Mouse (Mus musculus) adrenal gland, adult (tissue): ENCODE measurements at regions not wholly inside any gene's neighbourhood (a gene's known extent, or its start where the extent isn't known, plus 50 kb on each side); places are given as distances from the start of the nearest gene placed in this dataset.

Source experiments
- DNase-seq, 2 experiments: peaks; one replicate each; pipeline ENCODE4 v3.0.0; 2022 to 2023; ENCODE audit warnings: low spot score in 1 of 2; ENCODE audit not compliant: inconsistent age in 2 of 2

DNA sequence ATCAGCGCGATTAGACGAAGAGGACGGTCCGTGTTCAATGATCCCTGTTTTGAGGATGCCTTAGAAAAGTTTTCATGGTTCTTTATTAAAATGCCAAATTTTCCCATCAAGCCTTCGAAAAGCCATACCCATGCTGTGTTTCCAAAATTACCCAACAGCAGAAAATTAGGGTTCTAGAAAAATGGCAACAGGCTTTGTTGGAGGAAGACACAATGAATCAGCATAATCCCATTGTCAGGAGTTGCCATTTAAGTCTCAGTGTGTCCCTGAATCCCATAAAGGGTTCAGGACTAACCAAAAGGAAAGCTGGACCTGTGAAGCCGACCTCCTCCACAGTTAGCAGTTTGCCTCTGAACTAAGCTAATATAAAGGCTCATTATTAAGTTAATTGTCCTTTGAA lies 247.6 kb downstream of the Nr2f2 start:
- no peak for DNase-seq

DNA sequence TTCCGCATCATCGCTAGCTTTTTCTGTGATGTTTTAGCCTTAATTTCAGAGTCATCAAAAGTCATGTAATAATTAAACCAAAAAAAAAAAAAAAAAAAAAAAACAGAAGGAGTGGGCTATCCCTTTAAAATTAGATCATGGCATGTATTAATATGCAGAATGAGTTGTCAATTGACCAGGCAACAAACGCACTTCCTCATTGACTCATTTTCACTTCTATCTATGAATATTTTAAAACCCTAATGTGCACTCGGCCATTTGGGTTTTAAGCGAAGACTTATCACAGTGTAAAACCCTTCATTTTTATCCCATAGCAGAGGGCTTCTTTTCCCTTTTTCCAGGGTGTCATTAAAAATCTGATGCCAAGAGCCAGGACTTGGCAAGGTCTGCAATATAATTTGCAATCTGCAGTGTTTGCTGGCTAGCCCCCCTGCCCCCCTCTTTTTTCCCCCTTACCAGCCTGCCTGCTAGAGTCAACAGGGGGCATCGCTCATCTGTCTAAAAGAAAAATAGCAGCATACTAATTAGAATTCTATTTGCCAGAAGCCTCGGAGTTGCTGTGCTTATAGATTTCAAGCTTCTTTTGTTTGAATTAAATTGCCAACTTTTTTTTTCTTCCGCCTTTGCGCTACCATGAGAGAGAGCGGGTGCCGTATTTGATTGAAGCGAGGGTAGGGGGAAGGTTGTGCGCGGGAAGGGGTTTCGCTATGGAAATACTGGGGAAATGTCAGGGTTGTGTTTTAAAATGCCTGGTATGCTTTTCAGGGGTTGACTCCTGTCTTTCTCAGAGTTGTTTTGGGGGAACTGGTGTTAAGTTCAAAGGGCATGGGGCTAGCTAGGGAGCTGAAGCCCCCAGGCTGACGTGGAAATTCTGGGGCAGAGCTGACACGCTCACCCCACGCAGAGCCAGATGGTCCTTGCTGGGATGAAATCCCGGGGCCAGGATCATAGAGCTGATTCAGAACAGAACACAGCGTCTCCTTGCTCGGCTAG lies 248.3 kb downstream of the Nr2f2 start:
- DNase-seq = peak; percentile 8 to 52

DNA sequence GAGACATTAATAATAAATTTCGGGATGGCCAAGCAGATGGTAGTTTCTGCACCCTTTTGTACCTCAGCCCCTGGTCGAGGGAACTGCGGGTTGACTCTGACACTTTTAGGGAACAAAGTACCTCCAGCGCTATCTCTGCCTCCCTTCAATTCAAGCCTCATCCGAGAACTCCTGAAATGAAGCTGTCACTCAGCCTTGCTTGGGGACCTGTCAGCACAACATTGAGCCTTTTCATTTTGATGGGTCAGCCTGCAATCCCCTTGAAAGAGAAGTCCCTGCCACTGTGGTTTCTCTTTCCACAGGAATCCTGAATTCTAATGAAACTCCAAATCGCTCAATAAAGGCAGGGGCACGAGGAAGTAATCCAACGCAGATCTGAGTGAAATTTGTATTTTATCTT lies 257.5 kb downstream of the Nr2f2 start:
- DNase-seq = no peak

DNA sequence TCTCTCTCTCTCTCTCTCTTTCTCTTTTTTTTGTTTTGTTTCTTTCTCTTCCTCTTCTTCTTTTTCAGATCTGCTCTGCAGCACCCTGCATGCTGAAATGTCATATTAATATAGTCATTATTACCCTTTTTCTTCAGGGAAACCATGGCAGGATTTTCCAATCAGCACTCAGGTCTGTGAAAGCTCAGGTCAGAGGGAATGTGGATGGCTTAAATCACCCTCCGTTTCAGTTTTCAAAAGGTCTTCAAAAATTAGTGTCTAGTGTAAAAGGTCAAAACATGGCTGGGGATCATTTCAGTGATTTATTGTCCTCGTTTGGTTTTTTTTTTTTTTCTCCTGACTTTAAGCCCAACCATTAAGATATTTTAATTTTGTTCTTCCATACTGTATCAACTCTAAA lies 261.5 kb downstream of the Nr2f2 start:
- DNase-seq = no peak

DNA sequence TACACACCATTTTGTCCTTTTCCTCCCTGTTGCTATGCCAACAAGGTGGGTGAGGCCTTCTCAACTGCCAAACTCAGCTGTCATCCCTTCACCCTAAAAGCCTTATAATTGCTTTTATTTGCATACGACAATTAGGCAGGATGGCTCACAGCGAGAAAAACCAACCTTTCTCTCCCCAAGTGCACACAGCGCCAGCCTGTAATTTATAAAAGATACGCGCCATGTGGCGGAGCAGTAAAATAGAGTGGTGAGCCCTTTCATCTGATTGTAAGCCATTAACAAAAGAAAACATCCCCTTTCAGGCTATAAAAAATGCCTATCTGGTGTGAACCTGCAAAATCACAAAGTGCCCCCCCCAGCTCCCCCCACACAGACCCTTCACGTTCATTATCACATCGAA lies 262.0 kb downstream of the Nr2f2 start:
- DNase-seq = no peak

DNA sequence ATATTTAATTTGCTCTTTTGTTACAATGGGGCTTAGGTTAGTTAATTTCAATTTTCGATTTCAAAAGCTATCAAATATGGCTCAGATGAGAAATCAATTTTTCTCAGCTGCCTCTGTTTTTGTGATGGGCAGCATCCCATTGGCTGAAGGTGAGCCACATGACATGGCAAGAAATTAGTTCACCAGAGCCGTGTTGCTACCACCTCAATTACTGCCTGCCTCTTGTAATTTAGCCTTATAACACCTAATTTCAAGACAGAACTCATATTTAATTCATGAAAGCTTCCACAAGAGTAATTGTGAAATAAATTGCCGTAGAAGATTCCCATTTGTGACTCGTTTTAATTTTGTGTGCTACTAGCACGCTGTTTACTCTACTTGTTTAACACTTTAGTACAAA lies 262.9 kb downstream of the Nr2f2 start:
- no peak for DNase-seq

DNA sequence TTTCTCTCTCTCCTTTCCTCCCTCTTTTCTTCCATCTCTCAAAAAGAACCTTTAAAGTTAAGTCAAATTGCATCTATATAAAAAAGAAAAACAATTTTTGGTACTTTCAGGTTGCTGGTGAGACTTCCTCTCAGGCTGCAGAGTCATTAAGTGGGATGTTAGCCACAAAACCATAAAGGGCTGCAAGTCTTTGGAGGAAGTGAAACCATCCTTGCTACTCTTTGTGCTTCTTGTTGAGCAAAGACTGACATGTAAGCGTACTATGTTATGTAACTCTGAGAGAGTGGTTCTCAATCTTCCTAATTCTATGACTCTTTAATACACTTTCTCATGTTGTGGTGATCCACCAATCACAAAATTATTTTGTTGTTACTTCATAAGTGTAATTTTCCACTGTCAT lies 267.5 kb downstream of the Nr2f2 start:
- DNase-seq = no peak

DNA sequence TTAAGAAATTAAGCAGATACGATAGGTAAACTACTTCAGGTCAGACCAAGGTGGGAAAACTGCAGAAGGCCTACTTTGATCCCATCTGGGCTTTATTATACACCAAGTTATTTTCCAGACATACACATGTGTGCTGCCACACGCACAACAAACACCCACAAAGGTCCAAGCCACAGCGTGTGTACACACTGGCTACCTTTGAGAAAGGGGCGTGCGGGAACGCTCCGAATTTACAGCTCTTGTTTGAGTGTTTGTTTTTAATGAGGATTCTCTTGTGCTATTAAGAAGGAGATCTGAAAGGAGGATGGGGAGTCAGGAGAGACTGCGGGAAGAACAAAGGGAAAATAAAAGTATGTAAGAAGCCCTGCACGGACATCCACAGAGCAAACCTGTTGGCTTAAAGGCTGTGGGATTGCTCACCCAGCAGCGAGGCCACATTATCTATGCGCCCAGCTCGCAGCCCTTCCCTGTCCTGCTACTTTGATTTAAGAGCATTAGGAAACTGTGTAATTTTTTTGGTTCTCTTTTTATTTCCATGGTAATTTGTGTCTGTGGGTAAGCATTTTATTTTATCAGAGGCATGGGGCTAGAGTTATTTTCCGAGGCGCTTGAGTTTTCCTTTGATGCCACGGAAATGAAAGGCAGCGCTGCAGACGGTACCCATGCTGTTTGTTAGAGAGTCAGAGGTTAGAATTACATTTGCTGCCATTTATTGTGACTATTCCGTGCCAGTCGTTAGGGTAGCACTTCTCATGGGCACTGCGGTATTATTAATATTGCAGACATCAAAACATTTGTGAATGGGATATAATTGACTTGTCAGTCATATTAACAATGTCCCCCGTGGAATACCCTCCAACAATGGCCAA lies 272.4 kb downstream of the Nr2f2 start:
- DNase-seq = no peak

DNA sequence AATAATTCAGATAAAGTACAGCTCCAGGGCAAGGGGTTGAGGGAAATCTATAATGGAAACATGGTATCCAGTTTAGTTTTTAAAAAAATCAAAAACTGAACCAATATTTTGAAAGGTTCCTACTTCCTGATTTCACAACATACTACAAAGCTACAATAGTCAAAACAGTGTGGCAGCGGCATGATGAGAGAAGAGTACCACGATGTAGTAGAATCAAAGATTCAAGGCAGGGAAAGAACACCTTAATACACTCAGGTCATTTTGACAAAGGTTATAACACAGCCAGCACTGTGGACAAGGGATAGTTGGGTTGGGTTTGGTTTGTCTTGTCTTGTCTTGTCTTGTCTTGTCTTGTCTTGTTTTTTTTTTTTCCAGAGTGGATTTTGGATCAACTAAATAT lies 274.4 kb downstream of the Nr2f2 start:
- no peak for DNase-seq

DNA sequence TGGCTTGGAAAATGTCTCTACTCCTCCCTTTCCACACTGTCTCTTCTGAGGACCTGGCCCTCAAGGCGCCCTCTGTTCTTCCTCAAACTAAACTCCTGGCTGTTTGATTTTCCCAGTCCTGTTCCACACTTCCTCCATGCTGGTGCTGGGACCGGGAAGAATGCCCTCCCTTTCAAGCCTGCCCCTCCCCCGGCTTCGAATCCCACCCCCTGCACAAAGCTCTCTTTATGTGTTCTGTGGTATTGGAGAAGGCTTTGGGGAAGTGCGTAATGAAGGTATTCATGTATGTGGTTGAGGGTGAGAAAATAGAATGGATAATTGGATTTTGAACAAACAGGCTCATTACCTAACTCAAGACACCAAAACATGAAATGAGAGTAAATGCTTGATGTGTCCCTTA lies 277.4 kb downstream of the Nr2f2 start:
- DNase-seq = no peak

DNA sequence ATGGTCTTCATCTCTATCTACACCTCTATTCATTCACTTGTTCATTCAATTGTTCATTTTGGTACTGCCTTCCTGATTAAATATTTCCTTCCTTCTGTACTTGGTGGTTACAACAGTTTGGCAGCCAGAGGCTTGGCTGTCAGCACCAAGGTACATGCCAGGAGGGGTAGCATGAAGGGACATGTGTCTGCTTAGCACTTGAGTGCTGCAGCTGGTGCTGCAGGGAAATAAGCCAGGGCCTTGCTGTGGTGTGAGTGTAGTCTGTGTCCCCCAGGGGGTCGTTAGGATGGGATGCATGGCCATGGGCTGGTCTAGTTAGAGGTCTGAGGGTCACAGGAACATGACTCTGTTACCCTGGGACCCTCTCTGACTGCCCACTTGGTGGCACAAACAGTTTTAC lies 296.9 kb downstream of the Nr2f2 start:
- DNase-seq = no peak

DNA sequence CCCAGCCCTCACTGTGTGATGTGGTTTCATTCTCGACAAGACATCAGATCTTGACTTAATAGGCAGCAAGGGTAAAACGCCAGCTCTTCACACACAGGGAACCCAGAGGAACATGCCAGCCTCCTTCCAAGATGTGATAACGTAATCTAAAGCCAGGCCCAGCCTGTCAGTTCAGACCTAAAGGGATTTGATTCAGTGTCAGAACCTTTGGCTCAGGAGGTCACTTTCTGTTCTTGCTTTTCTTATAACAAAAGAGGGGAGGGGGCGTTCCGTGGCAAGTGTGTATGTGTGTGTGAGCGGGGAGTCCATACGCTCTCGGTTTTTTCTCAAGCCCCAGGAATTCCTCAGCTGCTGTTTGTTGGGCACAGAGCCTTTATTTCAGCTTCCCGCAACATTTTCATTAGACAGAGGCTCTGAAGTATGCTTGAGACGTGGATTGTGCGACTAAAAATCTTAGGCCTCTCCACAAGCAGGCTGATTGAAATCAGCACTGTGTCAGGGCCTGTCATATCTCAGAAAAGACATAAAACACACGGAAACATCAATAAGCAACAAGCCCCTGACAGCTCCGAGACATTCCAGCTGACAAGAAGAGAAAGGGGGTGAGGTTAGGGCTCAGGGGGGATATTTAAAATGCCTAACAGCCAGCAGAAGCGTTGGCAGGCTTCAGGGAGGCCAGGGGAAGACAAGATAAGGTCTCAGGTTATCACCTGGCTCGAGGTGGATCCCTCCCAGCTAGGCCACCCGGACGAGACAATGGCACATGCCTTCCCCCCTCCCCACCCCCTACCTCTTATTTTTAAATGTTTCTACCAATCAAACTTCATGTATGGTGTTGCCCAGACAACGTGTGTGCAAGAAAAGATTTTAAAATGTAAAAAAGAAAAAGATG lies 298.5 kb downstream of the Nr2f2 start:
- no peak for DNase-seq

DNA sequence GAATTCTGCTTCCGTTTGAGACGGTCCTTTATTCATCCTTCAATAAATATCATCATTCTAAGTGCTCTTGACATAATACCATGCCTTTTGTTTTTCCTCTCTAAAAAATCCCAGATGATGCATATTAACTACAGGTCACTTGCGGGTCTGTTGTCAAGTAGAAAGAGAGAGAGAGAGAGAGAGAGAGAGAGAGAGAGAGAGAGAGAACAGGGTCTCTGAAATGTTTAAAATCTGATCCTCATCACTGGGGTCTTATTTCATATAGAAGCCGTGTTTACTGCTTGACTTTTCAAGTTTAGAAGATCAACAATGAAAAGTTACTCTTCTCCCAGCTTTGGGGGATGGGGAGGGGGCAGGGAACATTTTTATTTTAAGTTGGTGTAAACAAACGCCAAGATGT lies 299.5 kb downstream of the Nr2f2 start:
- no peak for DNase-seq

DNA sequence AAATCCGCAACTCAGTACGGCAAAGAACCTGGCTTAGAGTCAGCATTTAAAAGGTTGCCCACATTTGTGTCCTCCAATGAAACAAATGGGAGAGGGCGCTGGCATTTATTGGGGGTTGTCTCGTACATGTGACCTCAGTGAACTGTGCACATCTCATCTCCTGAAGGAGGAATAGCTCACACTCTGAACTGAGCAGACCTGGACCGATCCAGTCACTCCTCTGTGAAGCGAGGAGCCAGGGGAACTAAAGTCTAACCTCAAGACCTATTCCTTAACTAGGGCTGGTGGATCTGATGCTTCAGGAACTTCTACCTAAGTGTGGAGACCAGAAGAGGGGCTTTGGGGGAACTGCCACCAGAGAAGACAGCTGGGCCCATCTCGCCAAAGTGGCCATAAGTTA lies 300.1 kb downstream of the Nr2f2 start:
- no peak for DNase-seq

DNA sequence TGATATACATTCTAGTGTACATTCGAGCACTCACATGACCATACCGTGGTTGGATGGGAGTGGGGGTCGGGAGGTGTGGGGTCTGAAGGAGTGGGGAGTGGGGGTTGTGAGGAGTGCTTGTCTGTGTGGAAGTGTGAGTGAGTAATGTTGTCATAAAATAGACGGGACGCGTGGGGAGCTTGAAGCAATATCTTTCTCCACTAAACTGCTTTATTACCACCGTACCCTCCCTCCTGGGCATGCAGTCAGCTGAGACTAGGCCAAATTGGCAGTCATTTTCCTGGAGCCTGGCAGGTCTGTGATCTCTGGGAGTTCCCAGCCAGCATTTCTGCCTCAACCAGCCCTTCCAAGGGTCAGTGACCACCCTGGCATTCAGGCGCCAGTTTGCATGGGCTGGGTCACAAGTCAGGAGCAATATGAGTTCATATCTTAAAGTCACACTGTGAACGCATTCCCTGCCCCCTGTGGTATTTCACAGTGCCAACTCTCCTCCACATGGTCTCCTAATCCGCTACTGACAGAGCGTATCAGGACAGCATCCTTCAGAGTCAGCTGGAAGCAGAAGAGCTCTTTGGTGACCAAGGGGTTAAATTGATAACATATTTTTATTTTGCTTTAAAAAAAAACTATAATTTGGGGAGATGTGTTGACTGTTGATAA lies 300.9 kb downstream of the Nr2f2 start:
- peak in 1 of 2 experiments; percentile 47 for DNase-seq

DNA sequence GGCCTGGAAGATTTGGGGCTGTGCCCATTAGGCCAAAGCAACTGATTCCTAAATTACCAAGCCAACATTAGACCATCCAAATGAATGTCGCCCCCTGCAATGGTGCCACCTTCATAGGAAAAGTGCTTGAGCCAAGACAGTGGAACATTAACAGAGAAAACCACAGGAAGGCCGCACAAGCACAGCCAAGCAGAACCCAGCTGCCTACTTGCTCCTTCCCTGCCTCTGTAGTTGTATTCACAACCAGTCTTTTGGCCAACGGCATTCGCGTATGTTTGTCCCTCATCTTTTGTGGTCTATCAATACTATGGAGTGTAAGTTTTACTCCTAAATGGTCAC lies 319.2 kb downstream of the Nr2f2 start:
- no peak for DNase-seq

DNA sequence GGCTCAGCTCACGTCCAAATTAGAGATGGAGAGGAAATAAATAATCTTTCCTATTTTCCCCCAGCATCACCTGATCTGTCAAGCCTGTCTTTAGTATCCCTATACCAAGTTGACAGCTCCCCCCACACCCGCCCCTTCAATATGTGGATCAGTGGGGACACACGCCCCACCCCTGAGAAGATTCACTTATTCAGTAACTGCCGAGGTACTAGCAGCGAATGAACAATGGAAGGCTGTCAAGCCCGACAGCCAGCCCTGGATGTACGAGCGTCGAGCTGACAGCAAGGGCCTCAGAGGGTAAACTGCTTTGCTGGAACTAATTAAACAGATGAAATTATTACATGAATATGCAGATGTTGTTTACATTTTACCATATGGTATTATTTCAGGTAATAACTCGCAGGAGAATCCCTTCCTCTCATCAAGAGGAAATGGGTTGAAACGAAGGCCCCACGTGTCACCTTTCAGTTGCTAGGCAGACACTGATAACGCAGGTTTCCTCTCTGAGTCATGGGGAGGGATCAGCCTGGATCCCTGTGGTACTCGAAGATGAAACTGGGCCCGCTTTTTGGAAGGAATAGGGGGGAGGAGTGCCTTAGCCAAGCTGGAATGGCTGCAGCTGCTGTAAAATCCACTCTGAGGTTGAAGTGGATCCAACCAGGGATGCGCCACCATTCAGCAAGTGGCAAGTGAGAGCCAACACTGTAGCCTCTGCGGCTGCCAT lies 319.7 kb downstream of the Nr2f2 start:
- no peak for DNase-seq

DNA sequence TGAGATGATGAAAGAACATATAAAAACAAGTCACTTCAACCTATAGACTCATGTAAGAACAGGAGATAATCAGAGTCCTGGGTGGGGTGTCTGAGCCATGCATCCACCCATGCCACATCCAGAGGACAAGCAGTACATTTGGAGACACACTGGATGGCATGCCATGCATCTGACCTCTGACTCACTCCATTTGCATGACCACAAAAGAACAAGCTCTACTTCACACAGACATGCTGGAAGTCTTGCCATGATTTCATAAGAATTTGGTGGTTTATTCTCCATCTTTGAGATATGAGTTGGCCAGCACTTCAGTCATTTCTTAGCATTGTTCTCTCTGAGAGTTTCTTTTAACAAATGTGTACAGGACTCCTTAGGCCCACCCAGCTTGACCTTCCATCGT lies 329.5 kb downstream of the Nr2f2 start:
- peak in 1 of 2 experiments; percentile 3 for DNase-seq

DNA sequence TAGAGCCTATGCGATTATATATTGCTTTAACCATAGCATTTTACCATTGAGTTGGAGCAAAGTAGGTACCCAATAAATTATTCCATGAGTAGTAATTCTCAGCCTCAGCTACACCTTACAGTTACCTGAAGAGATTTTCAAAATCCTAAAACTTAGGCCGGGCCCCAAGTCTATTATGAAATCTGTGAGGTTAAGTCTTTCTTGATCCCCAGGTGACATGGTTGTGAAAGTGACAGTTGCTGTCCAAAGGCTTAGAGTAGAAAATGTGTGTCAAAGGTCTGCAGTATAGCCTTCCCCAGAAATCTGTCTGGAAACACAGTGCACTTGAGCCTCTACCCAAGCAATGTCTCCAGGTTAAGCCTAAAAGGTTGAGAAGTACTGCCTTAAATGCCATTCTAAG lies 333.7 kb downstream of the Nr2f2 start:
- DNase-seq = no peak

DNA sequence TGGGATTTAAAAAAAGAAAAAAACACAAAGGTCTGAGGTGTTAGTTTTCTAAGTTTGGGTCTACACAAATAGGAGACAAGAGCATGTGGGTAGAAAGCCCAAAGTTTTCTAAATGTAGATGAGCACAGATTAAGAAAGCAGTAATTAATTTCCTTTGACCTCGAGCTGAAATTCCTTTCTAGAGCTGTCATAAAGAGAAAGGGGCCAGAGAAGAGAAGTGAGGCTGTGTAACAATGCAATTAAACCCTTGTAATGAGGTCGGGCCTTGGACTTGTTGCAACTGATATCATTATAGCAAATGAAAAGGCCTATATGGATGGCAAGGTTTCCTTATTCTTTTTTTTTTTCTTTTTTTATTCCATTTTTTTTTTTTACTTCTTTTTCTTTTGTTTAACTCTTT lies 337.2 kb downstream of the Nr2f2 start:
- DNase-seq = no peak
